Mouse (Mus musculus): Measurements from ENCODE around the gene Cd69.

- TF ChIP-seq EP300 (IDR thresholded peaks at IDR 0.05; ENCODE audit: insufficient read depth, low read depth, low read length) (no peak), CTCF (IDR thresholded peaks at IDR 0.05; ENCODE audit: low read depth, low read length) (no peak), POLR2A (IDR thresholded peaks at IDR 0.05; ENCODE audit: insufficient read depth, low read length) (no peak)
These were observed 50.2 kb downstream of the Cd69 start for GRCm38 (mm10) chr6:129225078-129225477.
